Mouse (Mus musculus) kidney, embryonic 14.5 days (tissue): Measurements from ENCODE around the gene Luc7l. TPM values are rescaled to one million over a fixed set of nuclear protein-coding genes. Genes with fewer than 3 reads are reported as not detected.
"Not testable (repeated sequence)": the region's sequence is repeated elsewhere in the genome, so short reads cannot be mapped to it uniquely, and the experiment has no call there.

Source experiments
- ATAC-seq: fragments of 200-750 bp; cut with Nextera tagmentation; 2 replicates; pipeline ENCODE4 v1.8.0; 2017; ENCODE audit warnings: moderate number of reproducible peaks, mild to moderate bottlenecking, moderate TSS enrichment, moderate library complexity; ENCODE audit not compliant: low FRiP score, low TSS enrichment
- H3K27ac ChIP-seq: fragments of 300-500 bp; sonication (generic); 2 replicates; pipeline ENCODE4 v1.5.1; 2014; ENCODE audit warnings: low read depth, mild to moderate bottlenecking, low read length, moderate library complexity, mixed read lengths
- H3K27me3 ChIP-seq: fragments of 300-500 bp; sonication (generic); 2 replicates; pipeline ENCODE4 v1.6.1; 2014; ENCODE audit warnings: mild to moderate bottlenecking, low read length; ENCODE audit not compliant: control insufficient read depth, insufficient read depth
- H3K36me3 ChIP-seq: fragments of 300-500 bp; sonication (generic); 2 replicates; pipeline ENCODE4 v1.6.1; 2014; ENCODE audit warnings: low read length, mixed read lengths; ENCODE audit not compliant: control insufficient read depth, insufficient read depth
- H3K4me1 ChIP-seq: fragments of 300-500 bp; sonication (generic); 2 replicates; pipeline ENCODE4 v1.6.1; 2014; ENCODE audit warnings: low read length, mixed read lengths; ENCODE audit not compliant: control insufficient read depth, insufficient read depth
- H3K4me2 ChIP-seq: fragments of 300-500 bp; sonication (generic); replicated peaks from 2 replicates; pipeline ENCODE4 v1.6.1; 2014; ENCODE audit warnings: low read depth, mild to moderate bottlenecking, low read length
- H3K4me3 ChIP-seq: fragments of 300-500 bp; sonication (generic); 2 replicates; pipeline ENCODE4 v1.5.1; 2014; ENCODE audit warnings: mild to moderate bottlenecking, low read length
- H3K9ac ChIP-seq: fragments of 300-500 bp; sonication (generic); 2 replicates; pipeline ENCODE4 v1.6.1; 2014; ENCODE audit warnings: low read depth, mild to moderate bottlenecking, low read length, moderate library complexity
- H3K9me3 ChIP-seq: fragments of 300-500 bp; sonication (generic); 2 replicates; pipeline ENCODE4 v1.6.1; 2016; ENCODE audit warnings: low read length; ENCODE audit not compliant: control insufficient read depth
- WGBS: fragments of 180-500 bp; shearing (Covaris S2); extraction: QIAGEN DNeasy Blood & Tissue Kit; methylation state at CpG from one replicate; pipeline ENCODE4 v1.1.7; 2014; 5-methylcytosine and 5-hydroxymethylcytosine counted together
- polyA plus RNA-seq: library from polyadenylated mRNA; unstranded; fragments of >200 nt; fragmentation: Nextera tagmentation; extraction: Ambion mirVana; gene quantifications from 2 replicates; pipeline ENCODE4 v1.2.1, GENCODE M21; 2014

Gene Luc7l
- polyA plus RNA-seq, 1 experiment from 2014 or later, result 108 TPM

- peak overlapping the region; percentile 85 for H3K4me2 ChIP-seq
- peak overlapping the region; percentile 71 for H3K9ac ChIP-seq
- H3K9me3 ChIP-seq, result no peaks in the 10 kb centered on the region
- WGBS, result under 1% methylated on average over 32 of the region's 32 CpGs
- H3K4me1 ChIP-seq, result no peaks in the 10 kb centered on the region
- H3K4me3 ChIP-seq, result peak overlapping the region; percentile 74
- no peaks in the 10 kb centered on the region for H3K27me3 ChIP-seq
- peak overlapping the region; percentile 81 for H3K27ac ChIP-seq
- no peaks in the 10 kb centered on the region for H3K36me3 ChIP-seq
- peak; percentile 21 for ATAC-seq
Observed at GRCm38 (mm10) chr17:26243471-26244100, 9.1 kb upstream of the Luc7l start.

GRCm38 (mm10) chr17:26244101-26244841 is 8.4 kb upstream of the Luc7l start, which contains the start of gene Fam234a:
Gene Fam234a, minus strand, starts transcription at chr17:26244242.
- Histone ChIP-seq H3K9ac (peak within 1 kb of the TSS; percentile 71), H3K4me2 (peak within 1 kb of the TSS; percentile 85), H3K4me3 (peak within 1 kb of the TSS; percentile 74), H3K36me3 (no peaks in the 10 kb centered on the region), H3K9me3 (no peaks in the 10 kb centered on the region), H3K4me1 (no peaks in the 10 kb centered on the region), H3K27me3 (no peaks in the 10 kb centered on the region), H3K27ac (peak within 1 kb of the TSS; percentile 81)
- 9% methylated on average over 32 of the region's 33 CpGs for WGBS
- peak; percentile 99 for ATAC-seq

GRCm38 (mm10) chr17:26251886-26252538 is 684 bp upstream of the Luc7l start:
- H3K36me3 ChIP-seq, result peaks cover 17% of the 10 kb centered on the region
- peak overlapping the region; percentile 97; the same call in 1 of the 2 replicates for H3K4me3 ChIP-seq
- H3K4me2 ChIP-seq, result peak overlapping the region; percentile 56
- H3K27me3 ChIP-seq, result no peaks in the 10 kb centered on the region
- peak overlapping the region; percentile 97; the same call in 1 of the 2 replicates for H3K9ac ChIP-seq
- peaks cover 8% of the 10 kb centered on the region for H3K4me1 ChIP-seq
- H3K9me3 ChIP-seq, result no peaks in the 10 kb centered on the region
- ATAC-seq, result no peak
- peak overlapping the region; percentile 99 for H3K27ac ChIP-seq
- WGBS, result 51% methylated on average over 4 of the region's 4 CpGs

- H3K4me1 ChIP-seq, result peaks cover 8% of the 10 kb centered on the region
- H3K27me3 ChIP-seq, result no peaks in the 10 kb centered on the region
- H3K4me3 ChIP-seq, result peak overlapping the region; percentile 97
- peak overlapping the region; percentile 56 for H3K4me2 ChIP-seq
- H3K9me3 ChIP-seq, result no peaks in the 10 kb centered on the region
- ATAC-seq, result no peak
- peaks cover 31% of the 10 kb centered on the region for H3K36me3 ChIP-seq
- 1% methylated on average over 24 of the region's 24 CpGs for WGBS
- peak overlapping the region; percentile 97 for H3K9ac ChIP-seq
- peak overlapping the region; percentile 99 for H3K27ac ChIP-seq
Observed at GRCm38 (mm10) chr17:26253399-26253798, 703 bp downstream of the Luc7l start.

- peaks cover 8% of the 10 kb centered on the region for H3K4me1 ChIP-seq
- no peak overlapping the region for H3K4me3 ChIP-seq
- H3K4me2 ChIP-seq, result no peak overlapping the region
- no peaks in the 10 kb centered on the region for H3K9me3 ChIP-seq
- no peak for ATAC-seq
- 95% methylated on average over 7 of the region's 7 CpGs for whole genome bisulfite sequencing
- H3K27me3 ChIP-seq, result no peaks in the 10 kb centered on the region
- H3K36me3 ChIP-seq, result peaks cover 49% of the 10 kb centered on the region
- no peak overlapping the region for H3K9ac ChIP-seq
- no peak overlapping the region for H3K27ac ChIP-seq
Observed at GRCm38 (mm10) chr17:26255313-26255712, 2.6 kb downstream of the Luc7l start.

GRCm38 (mm10) chr17:26261826-26262225 is 9.1 kb downstream of the Luc7l start:
- peaks cover 92% of the 10 kb centered on the region for H3K36me3 ChIP-seq
- H3K9me3 ChIP-seq, result no peaks in the 10 kb centered on the region
- no peaks in the 10 kb centered on the region for H3K4me1 ChIP-seq
- H3K4me3 ChIP-seq, result no peak overlapping the region
- WGBS, result 82% methylated on average over 4 of the region's 4 CpGs
- H3K27ac ChIP-seq, result no peak overlapping the region
- no peaks in the 10 kb centered on the region for H3K27me3 ChIP-seq
- H3K9ac ChIP-seq, result no peak overlapping the region
- no peak for ATAC-seq
- H3K4me2 ChIP-seq, result no peak overlapping the region

- WGBS, result 97% methylated on average over 3 of the region's 3 CpGs
- Histone ChIP-seq H3K9me3 (no peaks in the 10 kb centered on the region), H3K4me3 (no peak overlapping the region), H3K27ac (no peak overlapping the region), H3K9ac (no peak overlapping the region), H3K36me3 (peaks cover 94% of the 10 kb centered on the region), H3K4me2 (no peak overlapping the region), H3K4me1 (no peaks in the 10 kb centered on the region), H3K27me3 (no peaks in the 10 kb centered on the region)
- ATAC-seq, result no peak
Observed at GRCm38 (mm10) chr17:26262384-26262783, 9.7 kb downstream of the Luc7l start.

- no peak for ATAC-seq
- no peak overlapping the region for H3K4me3 ChIP-seq
- H3K4me1 ChIP-seq, result no peaks in the 10 kb centered on the region
- H3K4me2 ChIP-seq, result no peak overlapping the region
- peaks cover 82% of the 10 kb centered on the region for H3K36me3 ChIP-seq
- H3K27ac ChIP-seq, result no peak overlapping the region
- H3K27me3 ChIP-seq, result no peaks in the 10 kb centered on the region
- no peak overlapping the region for H3K9ac ChIP-seq
- H3K9me3 ChIP-seq, result no peaks in the 10 kb centered on the region
- 91% methylated on average over 1 of the region's 1 CpGs for WGBS
Observed at GRCm38 (mm10) chr17:26268851-26269250, 16.2 kb downstream of the Luc7l start.

- H3K9ac ChIP-seq, ATAC-seq, H3K9me3 ChIP-seq, H3K4me1 ChIP-seq, H3K27me3 ChIP-seq, H3K27ac ChIP-seq, H3K4me2 ChIP-seq, H3K4me3 ChIP-seq: not testable (repeated sequence)
- H3K36me3 ChIP-seq, result peaks cover 77% of the 10 kb centered on the region
- WGBS, result 96% methylated on average over 10 of the region's 10 CpGs
Observed at GRCm38 (mm10) chr17:26269577-26269976, 16.9 kb downstream of the Luc7l start.
